Mouse (Mus musculus): ENCODE results near the gene Psma4. TPM values are rescaled to one million over a fixed set of nuclear protein-coding genes. Genes with fewer than 3 reads are reported as not detected.

Psma4 gene
- polyA plus RNA-seq (2012; rRNA removed) = 84.9 and 90.5 TPM in 2 replicates

DNA sequence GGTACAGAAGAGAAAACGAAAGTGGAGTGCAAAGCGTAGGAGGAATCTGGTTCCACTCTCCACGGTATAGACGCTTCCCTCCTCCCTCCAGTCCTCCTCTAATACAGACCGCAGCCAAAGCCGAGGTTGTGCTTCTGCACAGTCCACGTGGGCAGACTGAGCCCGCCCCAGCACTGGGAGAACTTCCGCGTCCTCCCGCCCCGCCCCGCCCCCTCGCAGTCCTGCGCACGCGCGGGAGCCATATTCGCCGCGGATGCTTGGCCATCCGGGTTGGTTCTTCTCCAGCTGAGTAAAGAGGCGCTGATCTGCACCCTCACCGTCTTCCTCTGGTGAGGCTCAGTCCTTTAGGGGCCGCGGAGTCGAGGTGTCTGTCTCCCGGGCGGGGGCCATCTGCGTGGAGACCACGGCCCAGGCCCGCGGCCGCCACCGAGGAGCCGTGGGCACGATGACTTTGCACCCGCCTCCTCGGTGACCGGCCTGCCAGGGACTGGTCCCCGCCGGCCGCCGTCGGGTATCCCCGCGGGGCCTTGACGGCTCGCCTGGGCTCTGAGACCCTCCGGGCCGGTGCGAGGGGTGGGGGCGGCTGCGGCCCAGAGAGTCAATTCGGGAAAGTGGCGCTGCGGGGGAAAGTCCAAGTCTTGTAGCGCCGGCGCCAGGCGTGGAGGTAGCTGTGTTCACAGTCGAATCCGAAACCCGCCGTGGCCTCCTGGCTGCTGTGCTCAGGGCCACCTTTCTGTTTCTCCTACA, at the start of gene Psma4, which contains the start of gene AY074887:
TSS of gene Psma4 (plus strand) at position 216 of the 747 bp plus-strand sequence.
TSS of gene AY074887 (minus strand) at position 424 of the 747 bp plus-strand sequence.

DNA sequence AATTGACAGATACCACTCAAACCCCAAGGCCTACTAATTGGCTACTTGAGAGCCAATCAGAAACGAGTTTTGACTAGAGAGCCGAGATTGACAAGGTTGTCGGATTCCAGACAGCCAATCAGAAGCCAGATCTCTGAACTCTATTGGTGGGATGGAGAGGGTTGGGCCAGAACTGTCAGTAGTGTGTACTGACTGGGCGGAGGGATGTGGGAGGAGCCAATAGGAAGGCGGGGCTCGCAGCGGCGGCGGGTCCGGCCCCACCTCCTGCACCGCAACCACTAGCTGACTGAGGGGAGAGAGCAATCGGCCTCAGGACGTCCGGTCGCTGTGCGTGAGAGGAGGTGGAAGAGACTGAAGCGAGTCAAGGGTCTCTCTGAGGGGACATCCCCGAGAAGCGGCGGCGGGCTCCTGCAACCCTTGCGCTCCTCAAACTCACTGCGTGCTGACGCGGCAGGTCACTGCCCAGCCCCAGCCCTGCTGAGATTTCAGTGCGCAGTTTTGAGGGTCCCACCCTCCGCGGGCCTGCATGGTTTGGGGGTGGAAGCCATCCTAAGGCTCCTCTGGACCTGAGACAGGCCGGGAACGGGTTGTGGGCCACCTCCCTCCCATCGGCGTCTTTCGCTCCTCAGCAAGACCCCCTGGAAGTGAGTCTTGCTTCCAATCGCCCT, 33.4 kb upstream of the Psma4 start, which contains the start of gene Hykk:
TSS of gene Hykk (plus strand) at position 274 of the 668 bp plus-strand sequence.

GRCm38 (mm10) chr9:54980674-54981073, 30.1 kb downstream of the Psma4 start, which contains the start of gene Chrna5:
Gene Chrna5, plus strand, starts transcription at chr9:54980880.

Other genes with a start within 250 kb of the Psma4 start
- gene Wdr61, start 216.3 kb upstream of the Psma4 start, polyA plus RNA-seq (2012; rRNA removed) = 43.4 and 45.3 TPM in 2 replicates
- 0.04 TPM in 1 of 2 replicates, not detected in the other for gene Crabp1, start 186.0 kb upstream of the Psma4 start, polyA plus RNA-seq (2012; rRNA removed)
- gene Ireb2, start 87.0 kb upstream of the Psma4 start, polyA plus RNA-seq (2012; rRNA removed) = 10.4 and 11.2 TPM in 2 replicates
- gene Hykk, start 33.5 kb upstream of the Psma4 start, polyA plus RNA-seq (2012; rRNA removed) = 4.0 and 4.1 TPM in 2 replicates
- not detected in 2 replicates for gene AY074887, start 208 bp downstream of the Psma4 start, polyA plus RNA-seq (2012; rRNA removed)
- gene Chrna5, start 30.1 kb downstream of the Psma4 start, polyA plus RNA-seq (2012; rRNA removed) = 0.01 and 0.02 TPM in 2 replicates
- 0.01 TPM in 1 of 2 replicates, not detected in the other for gene Chrna3, start 75.8 kb downstream of the Psma4 start, polyA plus RNA-seq (2012; rRNA removed)
- gene Chrnb4, start 98.0 kb downstream of the Psma4 start, polyA plus RNA-seq (2012; rRNA removed) = 0.01 TPM in 1 of 2 replicates, not detected in the other
- gene Ube2q2, start 198.1 kb downstream of the Psma4 start, polyA plus RNA-seq (2012; rRNA removed) = 4.9 and 5.3 TPM in 2 replicates

All from liver, embryonic 18 days (tissue).